Mouse (Mus musculus): ENCODE results near the gene Amigo1.

Gene Amigo1

GRCm38 (mm10) chr3:108197066-108197497 is 10.9 kb downstream of the Amigo1 start:
- ChIA-PET POLR2A (interaction anchor here in 2 of 4 experiments (0.6 to 13.7 kb wide), 8 partner anchors 9 to 60 kb away, joined by 3 to 158 read pairs (median 5); partner anchors contain the start of genes Amigo1 (in 1 of the 2), Atxn7l2 (in 1 of the 2) and Psma5 (in 1 of the 2)), CTCF (interaction anchor here in 3 of 4 experiments (0.5 to 2.1 kb wide), 10 partner anchors 8 to 50 kb away, joined by 3 to 8 read pairs (median 4); partner anchors contain the start of gene Atxn7l2 (in 1 of the 3))

- ChIA-PET POLR2A (interaction anchor here in 3 of 4 experiments (0.6 to 13.7 kb wide), 13 partner anchors 10 to 185 kb away, joined by 3 to 158 read pairs (median 19); partner anchors contain the start of genes Psma5 (in 3 of the 3), Amigo1 (in 2 of the 3), Atxn7l2 (in 2 of the 3) and Gnai3 (in 1 of the 3)), CTCF (interaction anchor here in 2 of 4 experiments (0.5 to 5.7 kb wide), 3 partner anchors 14 to 181 kb away, joined by 3 to 58 read pairs (median 3); no protein-coding TSS in a partner anchor)
These were observed 13.1 kb downstream of the Amigo1 start for GRCm38 (mm10) chr3:108199231-108199630.

GRCm38 (mm10) chr3:108200329-108201323 is 14.5 kb downstream of the Amigo1 start, which contains the start of gene Cyb561d1:
Cyb561d1 (minus strand) TSS chr3:108201212.
- POLR2A ChIA-PET, result interaction anchor here (0.5 to 13.7 kb wide), 82 partner anchors 9 to 1041 kb away, joined by 3 to 158 read pairs (median 4); partner anchors contain the start of genes Atxn7l2 (in 4 of the 4), Amigo1 (in 3 of the 4), Gnai3 (in 3 of the 4) and Psma5 (in 3 of the 4)
- CTCF ChIA-PET, result interaction anchor here (0.6 to 5.7 kb wide), 39 partner anchors 9 to 334 kb away, joined by 3 to 58 read pairs (median 4); partner anchors contain the start of genes Atxn7l2 (in 4 of the 4), Amigo1 (in 1 of the 4), Gnai3 (in 1 of the 4) and Gstm2 (in 1 of the 4)

- ChIA-PET POLR2A (interaction anchor here in 3 of 4 experiments (1.1 to 13.7 kb wide), 12 partner anchors 7 to 242 kb away, joined by 3 to 158 read pairs (median 17); partner anchors contain the start of genes Atxn7l2 (in 3 of the 3), Amigo1 (in 2 of the 3), Psma5 (in 1 of the 3) and Sars (in 1 of the 3)), CTCF (interaction anchor here in 3 of 4 experiments (1.0 to 5.7 kb wide), 6 partner anchors 8 to 38 kb away, joined by 3 to 58 read pairs (median 10); partner anchors contain the start of gene Atxn7l2 (in 1 of the 3))
These were observed 16.4 kb downstream of the Amigo1 start for GRCm38 (mm10) chr3:108202506-108202905.

GRCm38 (mm10) chr3:108203212-108203611 is 17.1 kb downstream of the Amigo1 start:
- POLR2A ChIA-PET, result interaction anchor here in 3 of 4 experiments (0.5 to 13.7 kb wide), 9 partner anchors 15 to 241 kb away, joined by 3 to 158 read pairs (median 6); partner anchors contain the start of genes Amigo1 (in 2 of the 3), Gnai3 (in 1 of the 3), Psma5 (in 1 of the 3) and Sars (in 1 of the 3)
- CTCF ChIA-PET, result interaction anchor here in 3 of 4 experiments (1.0 to 5.7 kb wide), 7 partner anchors 11 to 207 kb away, joined by 3 to 58 read pairs (median 4); partner anchors contain the start of gene Psrc1 (in 1 of the 3)

GRCm38 (mm10) chr3:108203621-108204325 is 17.6 kb downstream of the Amigo1 start:
- CTCF ChIA-PET, result interaction anchor here (0.6 to 5.7 kb wide), 28 partner anchors 9 to 802 kb away, joined by 3 to 58 read pairs (median 4); partner anchors contain the start of genes Psma5 (in 2 of the 4), Amigo1 (in 1 of the 4) and Psrc1 (in 1 of the 4)
- POLR2A ChIA-PET, result interaction anchor here in 3 of 4 experiments (0.5 to 13.7 kb wide), 9 partner anchors 15 to 58 kb away, joined by 3 to 158 read pairs (median 6); partner anchors contain the start of genes Amigo1 (in 2 of the 3), Psma5 (in 2 of the 3) and Gnai3 (in 1 of the 3)

GRCm38 (mm10) chr3:108204470-108204869 is 18.3 kb downstream of the Amigo1 start:
- ChIA-PET POLR2A (interaction anchor here in 2 of 4 experiments (1.1 to 13.7 kb wide), 7 partner anchors 16 to 183 kb away, joined by 4 to 158 read pairs (median 7); partner anchors contain the start of genes Amigo1 (in 2 of the 2) and Psma5 (in 2 of the 2)), CTCF (interaction anchor here (0.6 to 5.7 kb wide), 27 partner anchors 8 to 803 kb away, joined by 3 to 58 read pairs (median 4); partner anchors contain the start of genes Psma5 (in 2 of the 4), Amigo1 (in 1 of the 4) and Psrc1 (in 1 of the 4))

GRCm38 (mm10) chr3:108205601-108206000 is 19.5 kb downstream of the Amigo1 start:
- CTCF ChIA-PET, result interaction anchor here in 3 of 4 experiments (0.9 to 1.3 kb wide), 3 partner anchors 9 to 41 kb away, joined by 3 to 5 read pairs (median 3); no protein-coding TSS in a partner anchor
- POLR2A ChIA-PET, result interaction anchor here in 2 of 4 experiments (1.2 to 13.7 kb wide), 4 partner anchors 10 to 182 kb away, joined by 3 to 158 read pairs (median 6); partner anchors contain the start of genes Amigo1 (in 1 of the 2) and Psma5 (in 1 of the 2)

GRCm38 (mm10) chr3:108206731-108207375 is 20.7 kb downstream of the Amigo1 start:
- CTCF ChIA-PET, result no interaction called here
- POLR2A ChIA-PET, result interaction anchor here in 2 of 4 experiments (0.8 to 13.7 kb wide), 7 partner anchors 8 to 61 kb away, joined by 3 to 158 read pairs (median 4); partner anchors contain the start of genes Amigo1 (in 1 of the 2), Cyb561d1 (in 1 of the 2), Gnai3 (in 1 of the 2) and Psma5 (in 1 of the 2)

- CTCF ChIA-PET, result interaction anchor here in 1 of 4 experiments (1.4 to 1.5 kb wide), 2 partner anchors 8 to 266 kb away, joined by 3 to 6 read pairs; partner anchors contain the start of genes Cyb561d1 and Gstm6
- POLR2A ChIA-PET, result interaction anchor here in 3 of 4 experiments (1.2 to 4.6 kb wide), 10 partner anchors 8 to 175 kb away, joined by 4 to 88 read pairs (median 13); partner anchors contain the start of genes Cyb561d1 (in 3 of the 3), Psma5 (in 2 of the 3), Amigo1 (in 1 of the 3) and Gnai3 (in 1 of the 3)
These were observed 22.9 kb downstream of the Amigo1 start for GRCm38 (mm10) chr3:108209001-108209400.

- ChIA-PET CTCF (interaction anchor here in 3 of 4 experiments (1.5 to 2.3 kb wide), 3 partner anchors 8 to 9 kb away, joined by 6 to 23 read pairs (median 11); partner anchors contain the start of gene Cyb561d1 (in 3 of the 3)), POLR2A (interaction anchor here (0.6 to 4.6 kb wide), 34 partner anchors 9 to 857 kb away, joined by 3 to 88 read pairs (median 6); partner anchors contain the start of genes Cyb561d1 (in 4 of the 4), Sars (in 3 of the 4), Gnai3 (in 2 of the 4) and Psma5 (in 2 of the 4))
These were observed 23.4 kb downstream of the Amigo1 start for GRCm38 (mm10) chr3:108209536-108209935.

- ChIA-PET CTCF (interaction anchor here (0.6 to 2.3 kb wide), 21 partner anchors 9 to 331 kb away, joined by 3 to 23 read pairs (median 5); partner anchors contain the start of genes Cyb561d1 (in 4 of the 4), Gnai3 (in 1 of the 4), Psma5 (in 1 of the 4) and Sort1 (in 1 of the 4)), POLR2A (interaction anchor here (0.5 to 4.6 kb wide), 76 partner anchors 8 to 878 kb away, joined by 3 to 88 read pairs (median 4); partner anchors contain the start of genes Cyb561d1 (in 4 of the 4), Psma5 (in 3 of the 4), Psrc1 (in 3 of the 4) and Sars (in 3 of the 4))
These were observed 24.0 kb downstream of the Amigo1 start for GRCm38 (mm10) chr3:108209946-108210770.

- ChIA-PET CTCF (interaction anchor here (0.6 to 2.3 kb wide), 21 partner anchors 9 to 1104 kb away, joined by 3 to 23 read pairs (median 5); partner anchors contain the start of genes Cyb561d1 (in 4 of the 4), Gnai3 (in 1 of the 4), Gstm2 (in 1 of the 4) and Psma5 (in 1 of the 4)), POLR2A (interaction anchor here (0.5 to 4.6 kb wide), 73 partner anchors 9 to 878 kb away, joined by 3 to 88 read pairs (median 4); partner anchors contain the start of genes Cyb561d1 (in 4 of the 4), Psma5 (in 3 of the 4), Psrc1 (in 3 of the 4) and Sars (in 3 of the 4))
These were observed 24.6 kb downstream of the Amigo1 start, which contains the start of gene Atxn7l2 for GRCm38 (mm10) chr3:108210771-108211139. Atxn7l2 (minus strand) TSS chr3:108210934.

- ChIA-PET POLR2A (interaction anchor here in 2 of 4 experiments (1.3 to 4.6 kb wide), 6 partner anchors 11 to 360 kb away, joined by 6 to 88 read pairs (median 16); partner anchors contain the start of genes Cyb561d1 (in 2 of the 2), Gnai3 (in 1 of the 2), Psma5 (in 1 of the 2) and Taf13 (in 1 of the 2)), CTCF (interaction anchor here (0.6 to 2.3 kb wide), 6 partner anchors 10 to 139 kb away, joined by 3 to 23 read pairs (median 4); partner anchors contain the start of gene Cyb561d1 (in 1 of the 4))
These were observed 25.7 kb downstream of the Amigo1 start for GRCm38 (mm10) chr3:108211845-108212244.

Data from embryonic stem cell, embryonic (primary cell).